Mouse (Mus musculus) stomach, postnatal 0 days (tissue): ENCODE results near the gene Gm49337. TPM values are rescaled to one million over a fixed set of nuclear protein-coding genes. Genes with fewer than 3 reads are reported as not detected.

Source experiments
- ATAC-seq: fragments of 200-750 bp; cut with Nextera tagmentation; 2 replicates; pipeline ENCODE4 v1.8.0; 2017; ENCODE audit not compliant: low FRiP score, low TSS enrichment
- DNase-seq: peaks from one replicate; pipeline ENCODE4 v3.0.0-alpha.2; 2016; ENCODE audit warnings: low spot score
- H3K27ac ChIP-seq: fragments of 300-500 bp; sonication (generic); replicated peaks from 2 replicates; pipeline ENCODE4 v1.5.1; 2014; ENCODE audit warnings: mild to moderate bottlenecking, control low read depth
- H3K27me3 ChIP-seq: fragments of 300-500 bp; sonication (generic); 2 replicates; pipeline ENCODE4 v1.6.1; 2014; ENCODE audit warnings: low read length; ENCODE audit not compliant: control insufficient read depth, insufficient read depth
- H3K36me3 ChIP-seq: fragments of 300-500 bp; sonication (generic); 2 replicates; pipeline ENCODE4 v1.6.1; 2014; ENCODE audit warnings: low read length, mixed read lengths; ENCODE audit not compliant: control insufficient read depth, insufficient read depth
- H3K4me1 ChIP-seq: fragments of 300-500 bp; sonication (generic); replicated peaks from 2 replicates; pipeline ENCODE4 v1.6.1; 2014; ENCODE audit warnings: antibody characterized with exemption; ENCODE audit not compliant: control insufficient read depth, insufficient read depth
- H3K4me2 ChIP-seq: fragments of 300-500 bp; sonication (generic); replicated peaks from 2 replicates; pipeline ENCODE4 v1.6.1; 2014; ENCODE audit warnings: low read depth, mild to moderate bottlenecking, control low read depth, moderate library complexity
- H3K4me3 ChIP-seq: fragments of 300-500 bp; sonication (generic); 2 replicates; pipeline ENCODE4 v1.5.1; 2014; ENCODE audit warnings: low read depth, low read length, control low read depth
- H3K9ac ChIP-seq: fragments of 300-500 bp; sonication (generic); 2 replicates; pipeline ENCODE4 v1.6.1; 2014; ENCODE audit warnings: mild to moderate bottlenecking, low read length, control low read depth, mixed read lengths
- H3K9me3 ChIP-seq: fragments of 300-500 bp; sonication (generic); 2 replicates; pipeline ENCODE4 v1.6.1; 2016; ENCODE audit warnings: low read length; ENCODE audit not compliant: control insufficient read depth
- CTCF ChIP-seq: IDR thresholded peaks from 2 replicates; pipeline ENCODE4 v1.5.1; 2016; ENCODE audit warnings: antibody characterized with exemption, low read depth, mild to moderate bottlenecking, moderate library complexity
- EP300 ChIP-seq: optimal IDR thresholded peaks from 2 replicates; pipeline ENCODE3; 2016; ENCODE audit warnings: antibody characterized with exemption
- WGBS: fragments of 180-500 bp; shearing (Covaris S2); extraction: QIAGEN DNeasy Blood & Tissue Kit; methylation state at CpG from one replicate; pipeline ENCODE4 v1.1.7; 2014; 5-methylcytosine and 5-hydroxymethylcytosine counted together
- polyA plus RNA-seq: library from polyadenylated mRNA; unstranded; fragments of >200 nt; fragmentation: Nextera tagmentation; extraction: Ambion mirVana; gene quantifications from 2 replicates; pipeline ENCODE4 v1.2.1, GENCODE M21; 2015

Gm49337 gene
- polyA plus RNA-seq, 1 experiment from 2014 or later = not detected

DNA sequence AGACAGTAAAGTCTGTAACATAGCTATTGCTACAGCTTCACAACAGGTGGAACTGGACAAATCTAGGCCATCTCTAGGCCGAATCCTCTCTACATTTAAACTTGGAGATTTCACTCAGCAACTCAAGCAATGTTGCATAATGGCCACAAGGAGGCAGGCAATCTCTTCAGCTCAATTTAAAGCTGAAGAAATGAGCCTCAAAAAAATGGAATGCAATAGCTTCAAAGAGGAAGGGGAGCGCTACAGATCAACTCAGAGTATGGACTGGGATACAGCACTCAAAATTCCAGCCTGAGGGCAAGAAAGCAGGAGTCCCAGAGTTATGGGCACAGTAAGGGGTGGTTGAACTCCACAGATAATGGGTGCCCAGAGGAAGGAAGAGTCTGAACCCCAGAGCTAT lies 38.2 kb upstream of the Gm49337 start:
- H3K36me3 ChIP-seq = no peaks in the 10 kb centered on the region
- 26% methylated on average over 2 of the region's 2 CpGs for WGBS
- peak; percentile 97 for TF ChIP-seq CTCF
- TF ChIP-seq EP300 = no peak
- no peak overlapping the region for H3K4me3 ChIP-seq
- no peaks in the 10 kb centered on the region for H3K9me3 ChIP-seq
- peak; percentile 50; the same call in 1 of the 2 replicates for ATAC-seq
- no peaks in the 10 kb centered on the region for H3K27me3 ChIP-seq
- no peak overlapping the region for H3K4me2 ChIP-seq
- DNase-seq = no peak
- no peaks in the 10 kb centered on the region for H3K4me1 ChIP-seq
- no peak overlapping the region for H3K27ac ChIP-seq
- H3K9ac ChIP-seq = no peak overlapping the region

DNA sequence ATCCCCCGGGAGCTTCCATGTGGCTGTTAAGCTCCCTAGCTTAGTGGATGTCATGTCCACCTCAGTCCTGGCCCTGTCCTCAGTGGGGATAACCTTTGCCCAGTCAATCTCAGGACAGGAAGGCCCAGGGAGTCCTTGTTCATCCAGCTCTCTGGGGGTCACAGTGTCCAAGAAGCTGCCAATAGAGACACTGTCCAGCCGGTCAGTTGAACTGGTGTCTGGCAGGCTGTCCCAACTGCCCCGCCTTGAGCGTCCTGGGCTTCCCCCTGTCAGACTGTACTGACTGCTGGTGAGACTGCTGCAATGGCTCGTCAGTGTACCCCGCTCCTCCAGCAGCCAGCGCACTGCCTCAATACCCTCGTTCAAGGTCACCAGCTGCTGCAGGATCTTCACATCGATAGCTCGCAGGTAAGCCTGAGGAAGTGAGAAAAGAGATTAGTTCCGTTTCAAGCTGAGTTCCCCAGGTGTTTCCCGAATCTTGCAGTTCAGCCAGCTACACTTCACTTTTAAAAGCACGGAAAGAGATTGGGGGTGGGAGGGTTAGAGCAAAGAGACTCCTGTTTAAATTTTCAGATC lies 35.7 kb upstream of the Gm49337 start:
- H3K9ac ChIP-seq = no peak overlapping the region
- H3K4me1 ChIP-seq = no peaks in the 10 kb centered on the region
- no peak overlapping the region for H3K4me3 ChIP-seq
- no peaks in the 10 kb centered on the region for H3K36me3 ChIP-seq
- ATAC-seq (no peak), DNase-seq (no peak)
- no peak overlapping the region for H3K4me2 ChIP-seq
- TF ChIP-seq CTCF (no peak), EP300 (no peak)
- no peaks in the 10 kb centered on the region for H3K27me3 ChIP-seq
- no peak overlapping the region for H3K27ac ChIP-seq
- H3K9me3 ChIP-seq = no peaks in the 10 kb centered on the region
- WGBS = 52% methylated on average over 13 of the region's 13 CpGs

DNA sequence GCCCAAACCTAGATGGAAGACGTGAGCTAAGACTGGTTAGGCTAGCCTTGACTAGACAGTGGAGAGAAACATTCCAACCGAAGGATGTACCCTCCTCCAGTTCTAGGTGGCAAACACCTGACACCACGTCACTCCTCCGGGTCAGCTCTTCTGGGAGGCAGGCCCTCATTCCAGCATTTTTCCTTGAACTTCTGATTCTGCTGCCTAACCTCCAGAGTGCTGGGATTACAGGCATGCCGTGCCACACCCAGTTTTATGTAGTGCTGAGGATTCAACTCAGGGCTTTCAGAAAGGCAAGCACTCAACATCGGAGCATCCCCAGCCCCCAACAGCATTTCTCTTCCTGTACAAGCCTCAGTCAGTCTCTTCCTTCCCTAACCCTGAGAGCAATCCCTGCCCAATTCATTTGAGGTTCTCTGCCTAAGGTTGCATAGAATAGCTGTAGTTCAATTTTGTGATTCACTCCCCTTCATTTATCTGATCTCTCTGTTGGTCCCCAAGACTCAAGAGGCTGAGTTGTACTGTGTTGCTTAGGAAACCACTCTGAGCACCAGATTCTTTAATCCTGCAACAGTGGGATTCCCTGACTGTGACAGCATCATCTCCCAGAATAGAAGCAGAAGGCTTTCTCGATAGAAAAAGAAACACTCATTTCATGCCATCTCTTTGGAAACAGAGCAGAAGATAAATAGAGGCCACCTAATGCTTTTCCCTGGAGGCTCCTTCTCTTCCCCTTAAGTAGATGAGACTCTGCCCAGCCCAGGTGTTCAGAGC lies 32.2 kb upstream of the Gm49337 start:
- no peak overlapping the region for H3K4me2 ChIP-seq
- no peaks in the 10 kb centered on the region for H3K36me3 ChIP-seq
- TF ChIP-seq EP300 (no peak), CTCF (no peak)
- H3K4me3 ChIP-seq = no peak overlapping the region
- H3K4me1 ChIP-seq = no peaks in the 10 kb centered on the region
- ATAC-seq (no peak), DNase-seq (no peak)
- 76% methylated on average over 7 of the region's 7 CpGs for WGBS
- H3K27ac ChIP-seq = no peak overlapping the region
- H3K9ac ChIP-seq = no peak overlapping the region
- H3K27me3 ChIP-seq = no peaks in the 10 kb centered on the region
- no peaks in the 10 kb centered on the region for H3K9me3 ChIP-seq

DNA sequence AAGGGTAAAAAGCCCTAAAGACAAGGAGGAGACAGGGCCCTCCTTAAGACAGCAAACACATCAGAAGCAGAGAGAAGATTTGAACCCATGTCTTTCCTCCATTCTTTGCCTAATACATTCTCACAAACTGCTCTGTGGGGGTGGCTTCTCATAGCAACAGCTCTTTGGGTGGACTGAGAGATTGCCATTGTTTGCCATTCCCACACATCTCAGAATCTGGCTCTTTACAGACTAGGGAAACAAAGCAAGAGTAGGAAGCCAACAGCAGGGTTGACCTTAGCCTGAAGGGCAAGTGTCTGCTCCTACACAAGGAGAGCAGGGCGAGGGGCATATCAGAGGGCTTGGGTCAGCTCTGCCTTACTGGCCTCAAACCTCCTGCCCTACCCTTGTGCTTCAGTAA lies 31.4 kb upstream of the Gm49337 start:
- Histone ChIP-seq H3K4me2 (no peak overlapping the region), H3K9ac (no peak overlapping the region), H3K9me3 (no peaks in the 10 kb centered on the region), H3K27me3 (no peaks in the 10 kb centered on the region), H3K27ac (no peak overlapping the region), H3K4me1 (no peaks in the 10 kb centered on the region), H3K4me3 (no peak overlapping the region), H3K36me3 (no peaks in the 10 kb centered on the region)
- 68% methylated on average over 1 of the region's 1 CpGs for WGBS
- ATAC-seq (no peak), DNase-seq (no peak)
- TF ChIP-seq CTCF (no peak), EP300 (no peak)

DNA sequence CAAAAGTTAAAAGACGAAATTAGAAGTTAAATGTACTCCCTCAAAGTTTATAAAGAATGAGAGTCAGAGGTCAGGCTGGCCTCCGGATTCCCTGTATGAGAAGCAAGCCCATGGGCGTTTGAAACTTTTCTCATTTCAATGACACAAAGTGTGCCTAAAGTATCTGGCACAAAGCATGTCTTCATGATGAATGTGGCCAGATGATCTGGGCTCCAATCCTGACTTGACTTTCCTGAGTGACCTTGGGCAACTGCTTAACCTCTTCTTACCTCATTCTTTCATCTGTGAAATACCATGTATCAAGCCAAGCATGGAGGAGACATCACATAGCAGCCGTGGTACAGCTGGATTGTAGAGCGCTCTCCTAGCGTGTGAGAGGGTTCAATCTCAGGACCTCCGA lies 30.9 kb upstream of the Gm49337 start:
- no peak for ATAC-seq
- Histone ChIP-seq H3K27me3 (no peaks in the 10 kb centered on the region), H3K27ac (no peak overlapping the region), H3K9me3 (no peaks in the 10 kb centered on the region), H3K4me2 (no peak overlapping the region), H3K36me3 (no peaks in the 10 kb centered on the region), H3K4me3 (no peak overlapping the region), H3K9ac (no peak overlapping the region), H3K4me1 (no peaks in the 10 kb centered on the region)
- DNase-seq = no peak
- 81% methylated on average over 7 of the region's 7 CpGs for WGBS
- TF ChIP-seq EP300 (no peak), CTCF (no peak)

DNA sequence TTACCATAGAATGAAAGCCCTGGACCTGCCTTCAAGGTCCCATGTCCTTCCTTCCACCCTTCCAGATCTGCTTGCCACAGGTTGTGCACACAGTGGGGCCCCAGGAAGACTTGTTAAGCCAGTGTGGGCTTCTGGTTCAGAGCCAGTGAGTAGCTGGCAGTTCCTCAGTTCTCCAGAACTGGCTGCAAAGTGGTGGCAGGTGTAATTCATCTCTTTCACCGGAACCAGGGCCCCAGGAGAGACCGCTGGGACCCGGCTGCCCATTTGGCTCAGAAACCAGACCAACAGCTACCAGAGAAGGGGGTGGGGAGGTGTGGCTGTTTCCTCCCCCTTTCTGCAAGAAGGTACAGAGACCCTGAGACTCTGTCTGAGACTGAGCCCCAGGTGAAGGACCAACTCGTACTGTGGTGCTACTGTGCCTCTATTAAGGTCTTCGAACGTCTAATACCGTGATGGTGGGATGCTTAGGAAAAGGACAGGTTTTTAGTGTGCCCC lies 29.8 kb upstream of the Gm49337 start:
- Histone ChIP-seq H3K9ac (peak overlapping the region; percentile 38; the same call in 1 of the 2 replicates), H3K9me3 (no peaks in the 10 kb centered on the region), H3K36me3 (no peaks in the 10 kb centered on the region), H3K27me3 (no peaks in the 10 kb centered on the region), H3K27ac (no peak overlapping the region), H3K4me2 (peak overlapping the region; percentile 93), H3K4me1 (no peaks in the 10 kb centered on the region), H3K4me3 (peak overlapping the region; percentile 58)
- DNase-seq (peak; percentile 45), ATAC-seq (peak; percentile 35; the same call in 1 of the 2 replicates)
- TF ChIP-seq CTCF (no peak), EP300 (no peak)
- WGBS = 11% methylated on average over 7 of the region's 7 CpGs
